Comparison of ENCODE assay signal across 10 mouse cellular contexts in genomic region chr7:65737286-65738040, GRCm38 (mm10). TPM values are rescaled to one million over a fixed set of nuclear protein-coding genes. Genes with fewer than 3 reads are reported as not detected.
DNase-seq lines count a peak whose midpoint lies in the region; ATAC-seq lines count a peak whose summit lies in the region.
"Had no signal": no experiment of that assay in that cellular context is flagged by ENCODE, and none has a peak within 500 bp of the region (broad histone marks: within the 10 kb centered on the region; RNA-seq: fewer than 3 reads in every experiment).

No protein-coding gene starts in this region.

- no peak for ATAC-seq in kidney, embryonic 16.5 days (ENCODE audit: low FRiP score, low TSS enrichment)
- no peak for ATAC-seq in hindbrain, embryonic 12.5 days (ENCODE audit: low FRiP score)
- ATAC-seq in granulocyte monocyte progenitor cell, adult 5-6 weeks (replicated peaks; ENCODE audit: poor library complexity, severe bottlenecking), result no peak
- ATAC-seq: hindbrain, embryonic 16.5 days had no signal

- H3K9me3 ChIP-seq in kidney, embryonic 16.5 days (ENCODE audit: low read length), result no peaks in the 10 kb centered on the region
- H3K9me3 ChIP-seq in hindbrain, embryonic 12.5 days (replicated peaks), result no peaks in the 10 kb centered on the region
- H3K9me3 ChIP-seq: G1E had no signal

- 40% methylated on average over 12 of the region's 12 CpGs for WGBS in kidney, embryonic 16.5 days
- 74% methylated on average over 12 of the region's 12 CpGs for WGBS in hindbrain, embryonic 12.5 days

- H3K27me3 ChIP-seq in kidney, embryonic 16.5 days (ENCODE audit: insufficient read depth, low read length), result no peaks in the 10 kb centered on the region
- no peaks in the 10 kb centered on the region for H3K27me3 ChIP-seq in hindbrain, embryonic 12.5 days

- H3K4me2 ChIP-seq in kidney, embryonic 16.5 days (replicated peaks; ENCODE audit: low read depth, low read length), result no peak overlapping the region
- H3K4me2 ChIP-seq in hindbrain, embryonic 12.5 days (replicated peaks), result no peak overlapping the region

- DNase-seq in kidney, adult 18-20 months, result peak; percentile 31
- peak; percentile 87 for DNase-seq in adrenal gland, postnatal 25 days
- peak; percentile 39 for DNase-seq in kidney, adult 9 months
- DNase-seq in skeletal muscle tissue, adult 2 months (ENCODE audit: low read depth, low spot score), result peak; percentile 43
- DNase-seq in left cerebral cortex, postnatal 14 days (ENCODE audit: low spot score in 2 of 2), result no peak

- H3K27ac ChIP-seq in kidney, embryonic 16.5 days (ENCODE audit: low read length), result no peak overlapping the region
- no peak overlapping the region for H3K27ac ChIP-seq in hindbrain, embryonic 12.5 days

- no peak overlapping the region for H3K4me3 ChIP-seq in kidney, embryonic 16.5 days (ENCODE audit: low read length)
- H3K4me3 ChIP-seq in hindbrain, embryonic 12.5 days, result no peak overlapping the region

- no peaks in the 10 kb centered on the region for H3K36me3 ChIP-seq in kidney, embryonic 16.5 days (ENCODE audit: insufficient read depth, low read length)
- no peaks in the 10 kb centered on the region for H3K36me3 ChIP-seq in hindbrain, embryonic 12.5 days
- H3K36me3 ChIP-seq: G1E had no signal

- 0 out of 2 replicates have a peak, but pooled peaks cover 3% of the 10 kb centered on the region for H3K4me1 ChIP-seq in kidney, embryonic 16.5 days (ENCODE audit: insufficient read depth, low read length)
- no peaks in the 10 kb centered on the region for H3K4me1 ChIP-seq in hindbrain, embryonic 12.5 days

- intact Hi-C loops in left cerebral cortex, postnatal 14 days (cut with DNase I), result loop anchor here (10.0 kb wide), 2 partner anchors 287 to 317 kb away; partner anchors contain the start of gene Snrpa1

- H3K9ac ChIP-seq in kidney, embryonic 16.5 days (replicated peaks; ENCODE audit: low read length), result no peak overlapping the region
- H3K9ac ChIP-seq in hindbrain, embryonic 12.5 days, result no peak overlapping the region

RNA-seq across cellular contexts. Expression of gene Tm2d3, which starts 46.5 kb away (rescaled TPM):
- polyA plus RNA-seq in kidney, embryonic 16.5 days (2015; fragmentation: Nextera tagmentation; extraction: Ambion mirVana), result 103 and 107 TPM in 2 replicates
- 54.2 and 59.3 TPM in 2 replicates for total RNA-seq in adrenal gland, postnatal 25 days (2021)
- total RNA-seq in left cerebral cortex, postnatal 14 days (2021), result 10 to 100 TPM; 31.2 to 38.1 TPM
- 61.5 and 71.8 TPM in 2 replicates for polyA plus RNA-seq in hindbrain, embryonic 12.5 days (2016; fragmentation: Nextera tagmentation; extraction: Ambion mirVana)
- 23.0 and 35.3 TPM in 2 replicates for total RNA-seq in granulocyte monocyte progenitor cell, adult 5-6 weeks (2014; fragmentation: Nextera tagmentation)
- 70.1 and 70.9 TPM in 2 replicates for total RNA-seq in granulocyte monocyte progenitor cell, adult 5-6 weeks (2017)

Comparison
In these comparisons a context has a peak if more than half of its experiments do, and no peak if none do; other contexts are left out.
1. DNase-seq: peak in kidney, adult 18-20 months (single experiment), adrenal gland, postnatal 25 days (single experiment), kidney, adult 9 months (single experiment) and skeletal muscle tissue, adult 2 months (single experiment); none in left cerebral cortex, postnatal 14 days (0 of 2).